Mouse (Mus musculus): ENCODE data around the gene Asz1.

Gene Asz1

GRCm38 (mm10) chr6:18108934-18109333 is at the start of gene Asz1:
Gene Asz1 (minus strand): TSS chr6:18109061.
- no peak for DNase-seq (ENCODE audit: low spot score in 2 of 2)

GRCm38 (mm10) chr6:18153031-18153430 is 44.2 kb upstream of the Asz1 start:
- peak in 1 of 2 experiments; percentile 32 for DNase-seq (ENCODE audit: low spot score in 2 of 2)

GRCm38 (mm10) chr6:18135246-18135645 is 26.4 kb upstream of the Asz1 start:
- DNase-seq (ENCODE audit: low spot score in 2 of 2) = no peak

GRCm38 (mm10) chr6:18128059-18128458 is 19.2 kb upstream of the Asz1 start:
- no peak for DNase-seq (ENCODE audit: low spot score in 2 of 2)

- no peak for DNase-seq (ENCODE audit: low spot score in 2 of 2)
These were observed 18.5 kb upstream of the Asz1 start for GRCm38 (mm10) chr6:18127206-18127983.

- DNase-seq (ENCODE audit: low spot score in 2 of 2) = no peak
These were observed 12.0 kb downstream of the Asz1 start for GRCm38 (mm10) chr6:18096861-18097260.

- DNase-seq (ENCODE audit: low spot score in 2 of 2) = no peak
These were observed 19.8 kb downstream of the Asz1 start for GRCm38 (mm10) chr6:18089098-18089497.

GRCm38 (mm10) chr6:18087160-18087804 is 21.6 kb downstream of the Asz1 start:
- no peak for DNase-seq (ENCODE audit: low spot score in 2 of 2)

GRCm38 (mm10) chr6:18078615-18079014 is 30.2 kb downstream of the Asz1 start:
- DNase-seq (ENCODE audit: low spot score in 2 of 2) = no peak

GRCm38 (mm10) chr6:18076986-18077385 is 31.9 kb downstream of the Asz1 start:
- no peak for DNase-seq (ENCODE audit: low spot score in 2 of 2)

- no peak for DNase-seq (ENCODE audit: low spot score in 2 of 2)
These were observed 32.3 kb downstream of the Asz1 start for GRCm38 (mm10) chr6:18076577-18076976.

GRCm38 (mm10) chr6:18057899-18058298 is 51.0 kb downstream of the Asz1 start:
- DNase-seq (ENCODE audit: low spot score in 2 of 2) = no peak

- DNase-seq (ENCODE audit: low spot score in 2 of 2) = no peak
These were observed 57.2 kb downstream of the Asz1 start for GRCm38 (mm10) chr6:18051702-18052101.

GRCm38 (mm10) chr6:18044299-18044698 is 64.6 kb downstream of the Asz1 start:
- no peak for DNase-seq (ENCODE audit: low spot score in 2 of 2)

GRCm38 (mm10) chr6:18043172-18043571 is 65.7 kb downstream of the Asz1 start:
- no peak for DNase-seq (ENCODE audit: low spot score in 2 of 2)

GRCm38 (mm10) chr6:18032271-18032670 is 76.6 kb downstream of the Asz1 start:
- DNase-seq (ENCODE audit: low spot score in 2 of 2) = no peak

GRCm38 (mm10) chr6:18031509-18032010 is 77.3 kb downstream of the Asz1 start:
- DNase-seq (ENCODE audit: low spot score in 2 of 2) = peak; percentile 54 to 63

- DNase-seq (ENCODE audit: low spot score in 2 of 2) = peak in 1 of 2 experiments; percentile 9
These were observed 77.9 kb downstream of the Asz1 start for GRCm38 (mm10) chr6:18030868-18031508.

GRCm38 (mm10) chr6:18029746-18030656 is 78.9 kb downstream of the Asz1 start, which contains the start of gene Wnt2:
Gene Wnt2 (minus strand): TSS chr6:18030585.
- DNase-seq (ENCODE audit: low spot score in 2 of 2) = no peak

GRCm38 (mm10) chr6:18024133-18024794 is 84.6 kb downstream of the Asz1 start:
- DNase-seq (ENCODE audit: low spot score in 2 of 2) = no peak

- no peak for DNase-seq (ENCODE audit: low spot score in 2 of 2)
These were observed 95.5 kb downstream of the Asz1 start for GRCm38 (mm10) chr6:18013346-18013745.

All from heart, adult 9 months (tissue).